Mouse (Mus musculus): ENCODE measurements around the gene Micall1. TPM values are rescaled to one million over a fixed set of nuclear protein-coding genes. Genes with fewer than 3 reads are reported as not detected.
A peak's percentile ranks its signal among the peaks of the same experiment; 100 is the strongest.

Gene Micall1
- total and polyA plus RNA-seq, 3 experiments: 39.3 to 45.7 (median 43.0) TPM

DNA sequence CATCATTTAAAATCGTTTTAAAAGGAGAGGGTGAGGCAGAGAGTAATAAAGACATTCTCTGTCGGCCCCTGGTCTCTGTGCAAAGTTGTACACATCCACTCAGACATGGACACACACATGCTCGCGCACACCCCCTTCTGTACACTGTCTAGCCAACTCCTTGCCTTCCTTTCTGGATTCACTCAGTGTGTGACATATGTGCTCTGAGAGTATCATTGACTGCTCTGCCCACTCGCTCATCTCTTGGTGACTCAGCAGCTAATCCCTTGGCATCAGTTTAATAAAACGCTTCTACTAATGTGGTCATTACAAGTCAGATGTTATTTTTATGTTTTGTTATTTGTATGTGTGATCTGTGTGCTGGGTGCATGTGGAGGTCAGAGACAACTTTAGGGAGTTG lies 16.4 kb upstream of the Micall1 start:
- intact Hi-C loops (cut with DNase I): no loop called here
- Histone ChIP-seq H3K9ac (ENCODE audit: low read depth, low read length) (no peak overlapping the region), H3K27ac (no peak overlapping the region), H3K4me3 (no peak overlapping the region), H3K36me3 (ENCODE audit: control insufficient read depth, insufficient read depth, low read length) (peaks cover 2% of the 10 kb centered on the region; the same call in 1 of the 2 replicates), H3K27me3 (ENCODE audit: control insufficient read depth, insufficient read depth, low read length) (no peaks in the 10 kb centered on the region), H3K4me1 (ENCODE audit: control insufficient read depth, insufficient read depth, low read length) (peaks cover 5% of the 10 kb centered on the region), H3K79me2 (replicated peaks; ENCODE audit: control insufficient read depth, insufficient read depth, low read length) (0 out of 2 replicates have a peak, but pooled peaks cover 2% of the 10 kb centered on the region)
- no peak for DNase-seq
- 83% methylated on average over 6 of the region's 6 CpGs for WGBS
- TF ChIP-seq EP300 (IDR thresholded peaks at IDR 0.05; ENCODE audit: insufficient read depth, low read depth, low read length) (no peak), CTCF (IDR thresholded peaks at IDR 0.05) (no peak), POLR2A (IDR thresholded peaks at IDR 0.05; ENCODE audit: insufficient read depth, low read depth, low read length) (no peak)

- no peak overlapping the region for H3K27ac ChIP-seq
- DNase-seq: peak; percentile 37
- no peaks in the 10 kb centered on the region for H3K27me3 ChIP-seq (ENCODE audit: control insufficient read depth, insufficient read depth, low read length)
- H3K4me1 ChIP-seq (ENCODE audit: control insufficient read depth, insufficient read depth, low read length): peaks cover 12% of the 10 kb centered on the region
- H3K79me2 ChIP-seq (replicated peaks; ENCODE audit: control insufficient read depth, insufficient read depth, low read length): no peaks in the 10 kb centered on the region
- H3K9ac ChIP-seq (ENCODE audit: low read depth, low read length): no peak overlapping the region
- peaks cover 4% of the 10 kb centered on the region; the same call in 1 of the 2 replicates for H3K36me3 ChIP-seq (ENCODE audit: control insufficient read depth, insufficient read depth, low read length)
- WGBS: 42% methylated on average over 7 of the region's 7 CpGs
- H3K4me3 ChIP-seq: no peak overlapping the region
- TF ChIP-seq CTCF (IDR thresholded peaks at IDR 0.05) (peak; percentile 79), POLR2A (IDR thresholded peaks at IDR 0.05; ENCODE audit: insufficient read depth, low read depth, low read length) (no peak), EP300 (IDR thresholded peaks at IDR 0.05; ENCODE audit: insufficient read depth, low read depth, low read length) (peak; percentile 64; the same call in 1 of the 2 replicates)
- intact Hi-C loops (cut with DNase I): loop anchor here (1.0 kb wide), 2 partner anchors 33 to 55 kb away; no protein-coding TSS in a partner anchor
Observed at GRCm38 (mm10) chr15:79093083-79093839, 15.4 kb upstream of the Micall1 start.

GRCm38 (mm10) chr15:79095483-79095882 lies 13.2 kb upstream of the Micall1 start:
- H3K4me3 ChIP-seq: no peak overlapping the region
- no peak overlapping the region for H3K9ac ChIP-seq (ENCODE audit: low read depth, low read length)
- WGBS: 80% methylated on average over 5 of the region's 5 CpGs
- no peak for TF ChIP-seq EP300 (IDR thresholded peaks at IDR 0.05; ENCODE audit: insufficient read depth, low read depth, low read length)
- no peak for TF ChIP-seq POLR2A (IDR thresholded peaks at IDR 0.05; ENCODE audit: insufficient read depth, low read depth, low read length)
- peaks cover 31% of the 10 kb centered on the region for H3K4me1 ChIP-seq (ENCODE audit: control insufficient read depth, insufficient read depth, low read length)
- DNase-seq: no peak
- no peak overlapping the region for H3K27ac ChIP-seq
- no peaks in the 10 kb centered on the region for H3K27me3 ChIP-seq (ENCODE audit: control insufficient read depth, insufficient read depth, low read length)
- intact Hi-C loops (cut with DNase I): no loop called here
- no peaks in the 10 kb centered on the region for H3K79me2 ChIP-seq (replicated peaks; ENCODE audit: control insufficient read depth, insufficient read depth, low read length)
- peaks cover 4% of the 10 kb centered on the region; the same call in 1 of the 2 replicates for H3K36me3 ChIP-seq (ENCODE audit: control insufficient read depth, insufficient read depth, low read length)

DNA sequence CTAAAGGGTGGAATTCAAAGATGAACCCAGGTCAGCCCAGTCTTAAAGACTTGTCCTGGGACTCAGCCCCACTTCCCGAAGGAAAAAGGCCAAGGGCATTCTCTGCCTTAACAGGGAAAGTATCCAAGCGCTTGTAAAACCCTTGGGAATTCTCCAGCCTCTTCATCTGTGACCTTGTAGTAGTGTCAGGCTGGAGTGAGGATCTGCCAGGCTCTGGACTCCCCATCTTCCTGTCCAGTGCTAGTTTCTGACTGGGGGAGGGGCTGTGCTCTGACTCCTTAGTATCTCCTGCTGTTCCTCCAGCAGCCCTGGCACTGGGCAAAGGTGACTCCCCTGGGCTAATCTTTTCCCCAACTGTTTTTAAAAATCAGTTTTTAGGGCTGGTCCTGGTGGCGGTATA lies 12.1 kb upstream of the Micall1 start:
- peaks cover 31% of the 10 kb centered on the region for H3K4me1 ChIP-seq (ENCODE audit: control insufficient read depth, insufficient read depth, low read length)
- no peak for DNase-seq
- WGBS: 26% methylated on average over 3 of the region's 3 CpGs
- H3K36me3 ChIP-seq (ENCODE audit: control insufficient read depth, insufficient read depth, low read length): peaks cover 4% of the 10 kb centered on the region; the same call in 1 of the 2 replicates
- intact Hi-C loops (cut with DNase I): no loop called here
- H3K9ac ChIP-seq (ENCODE audit: low read depth, low read length): no peak overlapping the region
- no peak overlapping the region for H3K4me3 ChIP-seq
- H3K27me3 ChIP-seq (ENCODE audit: control insufficient read depth, insufficient read depth, low read length): no peaks in the 10 kb centered on the region
- H3K79me2 ChIP-seq (replicated peaks; ENCODE audit: control insufficient read depth, insufficient read depth, low read length): no peaks in the 10 kb centered on the region
- TF ChIP-seq CTCF (IDR thresholded peaks at IDR 0.05) (no peak), POLR2A (IDR thresholded peaks at IDR 0.05; ENCODE audit: insufficient read depth, low read depth, low read length) (no peak), EP300 (IDR thresholded peaks at IDR 0.05; ENCODE audit: insufficient read depth, low read depth, low read length) (no peak)
- peak overlapping the region; percentile 77 for H3K27ac ChIP-seq

- DNase-seq: no peak
- Histone ChIP-seq H3K79me2 (replicated peaks; ENCODE audit: control insufficient read depth, insufficient read depth, low read length) (no peaks in the 10 kb centered on the region), H3K9ac (ENCODE audit: low read depth, low read length) (no peak overlapping the region), H3K4me3 (no peak overlapping the region), H3K4me1 (ENCODE audit: control insufficient read depth, insufficient read depth, low read length) (peaks cover 31% of the 10 kb centered on the region), H3K36me3 (ENCODE audit: control insufficient read depth, insufficient read depth, low read length) (peaks cover 4% of the 10 kb centered on the region; the same call in 1 of the 2 replicates), H3K27me3 (ENCODE audit: control insufficient read depth, insufficient read depth, low read length) (no peaks in the 10 kb centered on the region), H3K27ac (peak overlapping the region; percentile 77)
- TF ChIP-seq POLR2A (IDR thresholded peaks at IDR 0.05; ENCODE audit: insufficient read depth, low read depth, low read length) (no peak), EP300 (IDR thresholded peaks at IDR 0.05; ENCODE audit: insufficient read depth, low read depth, low read length) (no peak), CTCF (IDR thresholded peaks at IDR 0.05) (no peak)
- WGBS: 11% methylated on average over 2 of the region's 2 CpGs
- intact Hi-C loops (cut with DNase I): loop anchor here (1.0 kb wide), 1 partner anchor 12 kb away; no protein-coding TSS in a partner anchor
Observed at GRCm38 (mm10) chr15:79097135-79097534, 11.6 kb upstream of the Micall1 start.

DNA sequence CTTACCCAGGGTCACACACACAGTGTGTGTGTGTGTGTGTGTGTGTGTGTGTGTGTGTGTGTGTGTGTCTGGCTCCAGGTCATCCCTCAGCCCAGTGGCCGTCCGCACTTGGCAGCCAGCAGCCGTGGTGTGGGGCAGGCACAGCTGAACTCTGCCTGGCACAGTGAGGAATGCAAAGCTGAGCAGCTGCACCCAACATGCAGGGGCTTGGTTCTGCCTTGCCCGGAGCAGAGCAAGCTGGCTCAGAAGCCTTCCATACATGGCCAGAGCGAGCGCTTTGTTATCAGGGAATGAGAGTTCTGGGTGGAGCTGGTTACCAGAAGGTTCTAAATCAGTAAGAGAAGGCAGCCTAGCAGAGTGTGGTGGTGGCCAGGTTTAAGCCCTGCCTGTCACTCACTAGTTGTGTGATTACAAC lies 11.1 kb upstream of the Micall1 start:
- no peak overlapping the region for H3K4me3 ChIP-seq
- peaks cover 4% of the 10 kb centered on the region; the same call in 1 of the 2 replicates for H3K36me3 ChIP-seq (ENCODE audit: control insufficient read depth, insufficient read depth, low read length)
- H3K4me1 ChIP-seq (ENCODE audit: control insufficient read depth, insufficient read depth, low read length): peaks cover 31% of the 10 kb centered on the region
- intact Hi-C loops (cut with DNase I): loop anchor here (1.0 kb wide), 2 partner anchors 12 to 29 kb away; no protein-coding TSS in a partner anchor
- no peaks in the 10 kb centered on the region for H3K27me3 ChIP-seq (ENCODE audit: control insufficient read depth, insufficient read depth, low read length)
- peak overlapping the region; percentile 41 for H3K9ac ChIP-seq (ENCODE audit: low read depth, low read length)
- no peaks in the 10 kb centered on the region for H3K79me2 ChIP-seq (replicated peaks; ENCODE audit: control insufficient read depth, insufficient read depth, low read length)
- DNase-seq: peak; percentile 69 to 85
- WGBS: 6% methylated on average over 6 of the region's 6 CpGs
- TF ChIP-seq EP300 (IDR thresholded peaks at IDR 0.05; ENCODE audit: insufficient read depth, low read depth, low read length): peak; percentile 85
- peak; percentile 69 for TF ChIP-seq POLR2A (IDR thresholded peaks at IDR 0.05; ENCODE audit: insufficient read depth, low read depth, low read length)
- no peak for TF ChIP-seq CTCF (IDR thresholded peaks at IDR 0.05)
- H3K27ac ChIP-seq: peak overlapping the region; percentile 77
